In genomic region chr8:84235746-84236409, GRCm38 (mm10) we compare ENCODE assay signal across 9 mouse cellular contexts. TPM values are rescaled to one million over a fixed set of nuclear protein-coding genes. Genes with fewer than 3 reads are reported as not detected.
DNase-seq lines count a peak whose midpoint lies in the region; ATAC-seq and TF ChIP-seq lines count a peak whose summit lies in the region.
"Had no signal": no experiment of that assay in that cellular context is flagged by ENCODE, and none has a peak within 500 bp of the region (broad histone marks: within the 10 kb centered on the region; RNA-seq: fewer than 3 reads in every experiment).

No protein-coding gene starts in this region.

- peak; percentile 35 for DNase-seq in CD4-positive helper T cell, adult 2 months (ENCODE audit: low read depth, low spot score)
- peak; percentile 45 for DNase-seq in fibroblast of lung, adult 2 months (ENCODE audit: low read depth)
- DNase-seq in layer of hippocampus, postnatal 14 days (ENCODE audit: low spot score in 2 of 2): no peak
- DNase-seq in cerebellum, postnatal 4 days (ENCODE audit: low spot score in 2 of 2): no peak

- TF ChIP-seq CTCF in intestine, postnatal 0 days (IDR thresholded peaks at IDR 0.05; ENCODE audit: low read depth): no peak
- no peak for TF ChIP-seq CTCF in olfactory bulb, adult 2 months (IDR thresholded peaks at IDR 0.05; ENCODE audit: insufficient read depth, low read depth, low read length)

- H3K4me3 ChIP-seq in erythroblast, embryonic 14.5 days (replicated peaks): peak overlapping the region; percentile 80
- peak overlapping the region; percentile 89 for H3K4me3 ChIP-seq in intestine, postnatal 0 days (ENCODE audit: low read depth, low read length)
- peak overlapping the region; percentile 73 for H3K4me3 ChIP-seq in olfactory bulb, adult 2 months (ENCODE audit: insufficient read depth, low read depth, low read length)

- H3K27ac ChIP-seq in intestine, postnatal 0 days (ENCODE audit: low read depth, low read length): no peak overlapping the region
- no peak overlapping the region for H3K27ac ChIP-seq in olfactory bulb, adult 2 months (ENCODE audit: insufficient read depth, low read depth, low read length)

- no peaks in the 10 kb centered on the region for H3K27me3 ChIP-seq in erythroblast, embryonic 14.5 days (ENCODE audit: control insufficient read depth)
- H3K27me3 ChIP-seq in intestine, postnatal 0 days (replicated peaks; ENCODE audit: control insufficient read depth, insufficient read depth, low read length): no peaks in the 10 kb centered on the region
- H3K27me3 ChIP-seq: Patski had no signal

- WGBS in intestine, postnatal 0 days: 12% methylated on average over 10 of the region's 10 CpGs
- WGBS in olfactory bulb, adult 2 months: 10% methylated on average over 10 of the region's 10 CpGs

- ATAC-seq in erythroblast, adult 5-6 weeks (replicated peaks; ENCODE audit: low FRiP score, poor library complexity, severe bottlenecking): no peak
- no peak for ATAC-seq in intestine, postnatal 0 days
- ATAC-seq: Patski had no signal

- no peak for TF ChIP-seq POLR2A in olfactory bulb, adult 2 months (IDR thresholded peaks at IDR 0.05; ENCODE audit: insufficient read depth, low read depth, low read length)

- H3K36me3 ChIP-seq in erythroblast, embryonic 14.5 days (ENCODE audit: control insufficient read depth): no peaks in the 10 kb centered on the region; the same call in 1 of the 2 replicates
- H3K36me3 ChIP-seq in intestine, postnatal 0 days (ENCODE audit: control insufficient read depth, insufficient read depth): peaks cover 2% of the 10 kb centered on the region

- H3K4me1 ChIP-seq in erythroblast, embryonic 14.5 days (ENCODE audit: control insufficient read depth): peaks cover 27% of the 10 kb centered on the region
- 0 out of 2 replicates have a peak, but pooled peaks cover 6% of the 10 kb centered on the region for H3K4me1 ChIP-seq in intestine, postnatal 0 days (replicated peaks; ENCODE audit: control insufficient read depth, insufficient read depth, low read length)
- H3K4me1 ChIP-seq in olfactory bulb, adult 2 months (ENCODE audit: control insufficient read depth, insufficient read depth, low read length): peaks cover 14% of the 10 kb centered on the region

- peak overlapping the region; percentile 89 for H3K9ac ChIP-seq in intestine, postnatal 0 days (ENCODE audit: low read depth, low read length)

- H3K4me2 ChIP-seq in intestine, postnatal 0 days (replicated peaks; ENCODE audit: low read depth): peak overlapping the region; percentile 96

- H3K9me3 ChIP-seq in erythroblast, embryonic 14.5 days (ENCODE audit: control insufficient read depth, low read length): no peaks in the 10 kb centered on the region
- no peaks in the 10 kb centered on the region for H3K9me3 ChIP-seq in intestine, postnatal 0 days (ENCODE audit: control insufficient read depth)

RNA-seq across cellular contexts. Expression of gene Zswim4, which starts 1.0 kb away (rescaled TPM):
- polyA plus RNA-seq in erythroblast, embryonic 14.5 days (2012): 0.44 and 0.65 TPM in 2 replicates
- 3.1 and 3.5 TPM in 2 replicates for total RNA-seq in erythroblast, adult 5-6 weeks (2015; ENCODE audit: low replicate concordance)
- total RNA-seq in erythroblast, adult 5-6 weeks (2017; ENCODE audit: low replicate concordance): 6.3 and 7.4 TPM in 2 replicates
- 3.7 and 3.8 TPM in 2 replicates for polyA plus RNA-seq in intestine, postnatal 0 days (2015; fragmentation: Nextera tagmentation; extraction: Ambion mirVana)
- 65.7 TPM in 1 of 2 replicates, not detected in the other for polyA plus RNA-seq in olfactory bulb, adult 2 months (2012; ENCODE audit: insufficient read depth, insufficient read length, low replicate concordance, missing spikeins)
- total RNA-seq in layer of hippocampus, postnatal 14 days (2021): 10 to 100 TPM; 17.2 to 18.8 TPM

RNA-seq across cellular contexts. Expression of gene D8Ertd738e, which starts 13.6 kb away (rescaled TPM):
- 43.2 and 62.9 TPM in 2 replicates for polyA plus RNA-seq in erythroblast, embryonic 14.5 days (2012)
- total RNA-seq in erythroblast, adult 5-6 weeks (2015; ENCODE audit: low replicate concordance): 53.7 and 79.2 TPM in 2 replicates
- 25.5 and 34.4 TPM in 2 replicates for total RNA-seq in erythroblast, adult 5-6 weeks (2017; ENCODE audit: low replicate concordance)
- polyA plus RNA-seq in intestine, postnatal 0 days (2015; fragmentation: Nextera tagmentation; extraction: Ambion mirVana): 308 and 309 TPM in 2 replicates
- polyA plus RNA-seq in olfactory bulb, adult 2 months (2012; ENCODE audit: insufficient read depth, insufficient read length, low replicate concordance, missing spikeins): not detected in 2 replicates
- 100 to 1,000 TPM; 147 to 156 TPM for total RNA-seq in layer of hippocampus, postnatal 14 days (2021)

RNA-seq across cellular contexts. Expression of gene Mri1, which starts 21.2 kb away (rescaled TPM):
- polyA plus RNA-seq in erythroblast, embryonic 14.5 days (2012): 2.2 and 2.5 TPM in 2 replicates
- total RNA-seq in erythroblast, adult 5-6 weeks (2015; ENCODE audit: low replicate concordance): 2.3 and 2.5 TPM in 2 replicates
- 1.8 and 4.7 TPM in 2 replicates for total RNA-seq in erythroblast, adult 5-6 weeks (2017; ENCODE audit: low replicate concordance)
- 54.9 and 60.3 TPM in 2 replicates for polyA plus RNA-seq in intestine, postnatal 0 days (2015; fragmentation: Nextera tagmentation; extraction: Ambion mirVana)
- polyA plus RNA-seq in olfactory bulb, adult 2 months (2012; ENCODE audit: insufficient read depth, insufficient read length, low replicate concordance, missing spikeins): not detected in 2 replicates
- total RNA-seq in layer of hippocampus, postnatal 14 days (2021): 10 to 100 TPM; 24.7 to 28.7 TPM

RNA-seq across cellular contexts. Expression of gene Ccdc130, which starts 34.3 kb away (rescaled TPM):
- polyA plus RNA-seq in erythroblast, embryonic 14.5 days (2012): 0.59 and 1.8 TPM in 2 replicates
- total RNA-seq in erythroblast, adult 5-6 weeks (2015; ENCODE audit: low replicate concordance): 4.0 and 22.1 TPM in 2 replicates
- 3.3 and 3.5 TPM in 2 replicates for total RNA-seq in erythroblast, adult 5-6 weeks (2017; ENCODE audit: low replicate concordance)
- polyA plus RNA-seq in intestine, postnatal 0 days (2015; fragmentation: Nextera tagmentation; extraction: Ambion mirVana): 12.8 and 12.9 TPM in 2 replicates
- polyA plus RNA-seq in olfactory bulb, adult 2 months (2012; ENCODE audit: insufficient read depth, insufficient read length, low replicate concordance, missing spikeins): not detected in 2 replicates
- 10 to 100 TPM; 20.4 to 21.4 TPM for total RNA-seq in layer of hippocampus, postnatal 14 days (2021)

RNA-seq across cellular contexts. Expression of gene Nanos3, which starts 50.9 kb away (rescaled TPM):
- polyA plus RNA-seq in erythroblast, embryonic 14.5 days (2012): not detected in 2 replicates
- not detected in 2 replicates for total RNA-seq in erythroblast, adult 5-6 weeks (2015; ENCODE audit: low replicate concordance)
- not detected in 2 replicates for total RNA-seq in erythroblast, adult 5-6 weeks (2017; ENCODE audit: low replicate concordance)
- polyA plus RNA-seq in intestine, postnatal 0 days (2015; fragmentation: Nextera tagmentation; extraction: Ambion mirVana): 1.6 and 1.8 TPM in 2 replicates
- polyA plus RNA-seq in olfactory bulb, adult 2 months (2012; ENCODE audit: insufficient read depth, insufficient read length, low replicate concordance, missing spikeins): not detected in 2 replicates
- 1 to 10 TPM; 3.8 to 4.4 TPM for total RNA-seq in layer of hippocampus, postnatal 14 days (2021)

Comparison
In these comparisons a context has a peak if more than half of its experiments do, and no peak if none do; other contexts are left out.
1. DNase-seq: peak in CD4-positive helper T cell, adult 2 months (single experiment) and fibroblast of lung, adult 2 months (single experiment); none in layer of hippocampus, postnatal 14 days (0 of 2) and cerebellum, postnatal 4 days (0 of 2).
2. RNA of gene D8Ertd738e, which starts 13.6 kb away (polyA plus RNA-seq): 308 to 309 TPM in intestine, postnatal 0 days and 43.2 to 62.9 TPM in erythroblast, embryonic 14.5 days; not detected in olfactory bulb, adult 2 months; every median in the first group is over 10 times any median in the second.
3. Peak in every context shown above with its lines, with median percentiles within 50 percentile points of each other: H3K4me3 ChIP-seq.